Mouse (Mus musculus) lung, postnatal 0 days (tissue): ENCODE data around the gene Retreg1. TPM values are rescaled to one million over a fixed set of nuclear protein-coding genes. Genes with fewer than 3 reads are reported as not detected.

Experiments
- ATAC-seq: fragments of 200-750 bp; cut with Nextera tagmentation; 2 replicates; pipeline ENCODE4 v1.8.0; 2017; ENCODE audit warnings: moderate library complexity
- DNase-seq: peaks from one replicate; pipeline ENCODE4 v3.0.0-alpha.2; 2016; ENCODE audit warnings: low spot score
- H3K27ac ChIP-seq: fragments of 300-500 bp; sonication (generic); 2 replicates; pipeline ENCODE4 v1.5.1; 2014; ENCODE audit warnings: antibody characterized with exemption, mild to moderate bottlenecking, low read length, mixed read lengths
- H3K27me3 ChIP-seq: fragments of 300-500 bp; sonication (generic); replicated peaks from 2 replicates; pipeline ENCODE4 v1.6.1; 2014; ENCODE audit warnings: low read length, mixed read lengths; ENCODE audit not compliant: insufficient read depth
- H3K36me3 ChIP-seq: fragments of 300-500 bp; sonication (generic); 2 replicates; pipeline ENCODE4 v1.6.1; 2014; ENCODE audit warnings: low read length, mixed read lengths; ENCODE audit not compliant: insufficient read depth
- H3K4me1 ChIP-seq: fragments of 300-500 bp; sonication (generic); 2 replicates; pipeline ENCODE4 v1.6.1; 2014; ENCODE audit warnings: antibody characterized with exemption, low read depth, low read length, mixed read lengths; ENCODE audit not compliant: insufficient read depth
- H3K4me2 ChIP-seq: fragments of 300-500 bp; sonication (generic); replicated peaks from 2 replicates; pipeline ENCODE4 v1.6.1; 2014; ENCODE audit warnings: low read depth, mild to moderate bottlenecking, low read length, moderate library complexity, mixed read lengths
- H3K4me3 ChIP-seq: fragments of 300-500 bp; sonication (generic); 2 replicates; pipeline ENCODE4 v1.5.1; 2014; ENCODE audit warnings: low read depth, low read length
- H3K9ac ChIP-seq: fragments of 300-500 bp; sonication (generic); replicated peaks from 2 replicates; pipeline ENCODE4 v1.6.1; 2014; ENCODE audit warnings: low read depth, mild to moderate bottlenecking
- H3K9me3 ChIP-seq: fragments of 300-500 bp; sonication (generic); 2 replicates; pipeline ENCODE4 v1.6.1; 2016; ENCODE audit warnings: low read length, mixed read lengths
- CTCF ChIP-seq: IDR thresholded peaks from 2 replicates; pipeline ENCODE4 v1.5.1; 2016; ENCODE audit warnings: antibody characterized with exemption, mild to moderate bottlenecking
- EP300 ChIP-seq: IDR thresholded peaks from 2 replicates; pipeline ENCODE4 v1.6.1; 2016; ENCODE audit warnings: antibody characterized with exemption, mild to moderate bottlenecking, control low read depth
- WGBS: fragments of 180-500 bp; shearing (Covaris S2); extraction: QIAGEN DNeasy Blood & Tissue Kit; methylation state at CpG from one replicate; pipeline ENCODE4 v1.1.7; 2014; 5-methylcytosine and 5-hydroxymethylcytosine counted together
- polyA plus RNA-seq: library from polyadenylated mRNA; unstranded; fragments of >200 nt; fragmentation: Nextera tagmentation; extraction: Ambion mirVana; gene quantifications from 2 replicates; pipeline ENCODE4 v1.2.1, GENCODE M21; 2015

Gene Retreg1
- polyA plus RNA-seq, 1 experiment from 2014 or later: 36.2 TPM

DNA sequence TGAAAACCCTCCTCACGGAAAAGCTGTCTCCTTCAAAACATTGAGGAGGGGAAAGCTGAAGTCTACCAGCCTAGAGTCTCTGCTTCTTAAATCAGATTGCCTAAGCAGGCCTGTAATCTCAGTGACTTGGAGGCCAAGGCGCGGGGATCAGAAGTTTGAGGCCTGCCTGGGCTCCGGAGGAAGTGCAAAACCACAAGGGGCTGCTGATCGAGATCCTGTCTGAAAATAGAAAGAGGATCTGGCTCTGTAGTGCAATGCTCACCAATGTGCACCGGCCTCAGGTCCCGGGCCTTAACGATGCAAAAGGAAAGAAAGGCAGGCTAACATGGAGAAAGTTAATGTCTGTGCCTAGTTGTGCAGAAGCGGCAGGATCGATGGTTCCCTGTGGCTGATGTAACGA, 48.6 kb downstream of the Retreg1 start:
- Histone ChIP-seq H3K4me1 (no peaks in the 10 kb centered on the region), H3K27me3 (no peaks in the 10 kb centered on the region), H3K9ac (no peak overlapping the region), H3K36me3 (no peaks in the 10 kb centered on the region), H3K4me2 (no peak overlapping the region), H3K4me3 (no peak overlapping the region), H3K27ac (no peak overlapping the region), H3K9me3 (no peaks in the 10 kb centered on the region)
- DNase-seq (no peak), ATAC-seq (no peak)
- TF ChIP-seq CTCF (no peak), EP300 (no peak)
- 86% methylated on average over 11 of the region's 11 CpGs for WGBS

DNA sequence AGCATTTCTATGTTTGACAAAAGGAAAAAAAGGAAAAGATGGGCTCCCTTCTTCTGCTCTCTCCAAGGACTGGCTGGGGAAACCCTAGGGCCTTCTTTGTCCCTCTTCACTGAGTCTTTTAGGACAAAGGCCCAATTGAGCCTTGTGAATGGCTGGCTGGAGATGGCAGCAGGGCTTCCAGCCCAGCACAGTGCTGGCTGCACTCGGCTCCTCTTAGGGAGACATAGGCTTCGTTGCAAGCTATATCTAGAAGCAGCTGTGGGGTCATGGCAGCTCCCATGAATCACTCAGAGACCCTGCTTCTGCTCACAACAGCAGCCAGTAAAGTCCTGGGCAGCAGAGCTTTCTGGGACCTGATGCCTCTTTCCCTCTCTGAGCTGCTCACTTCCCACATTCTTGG, 50.3 kb downstream of the Retreg1 start:
- no peak overlapping the region for H3K9ac ChIP-seq
- H3K4me2 ChIP-seq: no peak overlapping the region
- H3K4me1 ChIP-seq: no peaks in the 10 kb centered on the region
- 53% methylated on average over 2 of the region's 2 CpGs for WGBS
- TF ChIP-seq CTCF: no peak
- no peak for ATAC-seq
- no peaks in the 10 kb centered on the region for H3K27me3 ChIP-seq
- H3K27ac ChIP-seq: no peak overlapping the region
- DNase-seq: no peak
- H3K9me3 ChIP-seq: no peaks in the 10 kb centered on the region
- H3K4me3 ChIP-seq: no peak overlapping the region
- no peaks in the 10 kb centered on the region for H3K36me3 ChIP-seq

DNA sequence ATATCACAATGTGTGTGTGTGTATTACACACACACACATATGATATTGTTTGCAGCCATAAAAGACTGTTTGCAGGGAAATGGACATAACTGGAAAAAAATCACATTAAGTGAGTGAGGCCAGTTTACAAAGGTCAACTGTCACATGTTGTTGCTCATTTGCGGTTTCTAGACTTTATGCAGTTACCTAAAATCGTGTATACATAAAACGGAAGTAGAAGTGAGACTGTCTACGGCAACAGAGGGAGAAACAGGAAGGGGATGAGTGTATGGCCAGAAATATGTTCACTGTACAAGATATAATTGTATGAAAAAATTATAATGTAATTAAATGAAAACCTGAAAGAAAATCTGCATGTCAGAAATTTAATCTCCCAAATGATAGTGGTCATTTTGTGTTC, 53.8 kb downstream of the Retreg1 start:
- H3K27me3 ChIP-seq: no peaks in the 10 kb centered on the region
- H3K4me1 ChIP-seq: no peaks in the 10 kb centered on the region
- no peak overlapping the region for H3K4me3 ChIP-seq
- TF ChIP-seq EP300 (no peak), CTCF (no peak)
- no peaks in the 10 kb centered on the region for H3K9me3 ChIP-seq
- H3K9ac ChIP-seq: no peak overlapping the region
- DNase-seq: no peak
- ATAC-seq: no peak
- no peak overlapping the region for H3K27ac ChIP-seq
- 74% methylated on average over 4 of the region's 4 CpGs for WGBS
- H3K4me2 ChIP-seq: no peak overlapping the region
- no peaks in the 10 kb centered on the region for H3K36me3 ChIP-seq

DNA sequence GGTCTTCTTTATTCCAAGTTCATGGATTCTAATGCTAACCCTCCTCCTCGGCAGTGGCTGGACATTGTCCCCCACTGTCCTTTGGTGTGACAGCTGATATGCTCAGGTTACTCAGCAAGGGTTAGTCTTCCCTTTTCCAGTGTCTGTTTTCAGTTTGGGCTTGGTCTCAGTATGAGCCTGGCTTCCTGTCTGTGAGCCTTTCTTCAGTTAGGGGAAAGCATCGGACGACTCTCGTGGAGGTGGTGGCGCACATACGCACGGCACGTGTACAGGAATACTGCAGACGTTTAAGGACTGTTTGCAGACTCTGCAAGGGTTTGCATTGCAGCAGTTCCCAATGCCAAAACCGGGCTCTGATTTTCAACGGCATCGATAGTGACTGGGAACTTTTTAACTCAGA, 54.6 kb downstream of the Retreg1 start:
- no peaks in the 10 kb centered on the region for H3K9me3 ChIP-seq
- no peak overlapping the region for H3K4me3 ChIP-seq
- H3K4me1 ChIP-seq: no peaks in the 10 kb centered on the region
- H3K27me3 ChIP-seq: no peaks in the 10 kb centered on the region
- TF ChIP-seq EP300: no peak
- TF ChIP-seq CTCF: no peak
- H3K27ac ChIP-seq: no peak overlapping the region
- ATAC-seq (no peak), DNase-seq (no peak)
- no peak overlapping the region for H3K9ac ChIP-seq
- no peaks in the 10 kb centered on the region for H3K36me3 ChIP-seq
- WGBS: 58% methylated on average over 12 of the region's 12 CpGs
- H3K4me2 ChIP-seq: no peak overlapping the region

DNA sequence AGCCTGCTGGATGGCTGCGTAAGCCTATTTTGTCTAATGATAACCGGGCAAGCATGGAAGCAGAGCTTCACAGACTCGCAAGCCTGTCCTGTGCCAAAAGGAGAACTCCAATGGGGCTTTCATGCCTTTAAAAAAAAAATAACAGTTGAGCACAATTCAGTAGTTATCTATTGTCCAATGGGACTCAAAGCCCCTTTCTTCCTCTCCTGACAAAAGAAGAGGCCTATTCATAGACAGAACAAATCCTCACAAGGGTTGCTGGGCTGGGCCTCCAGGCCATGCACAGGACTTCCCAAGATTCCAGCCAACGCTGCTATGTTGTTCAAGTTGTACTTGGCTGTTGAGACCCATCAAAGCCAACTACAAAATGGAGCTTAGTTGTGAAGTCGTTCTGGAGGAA, 56.0 kb downstream of the Retreg1 start:
- H3K4me3 ChIP-seq: no peak overlapping the region
- TF ChIP-seq CTCF (no peak), EP300 (no peak)
- no peaks in the 10 kb centered on the region for H3K4me1 ChIP-seq
- ATAC-seq (no peak), DNase-seq (no peak)
- H3K9ac ChIP-seq: no peak overlapping the region
- 77% methylated on average over 5 of the region's 5 CpGs for WGBS
- H3K27ac ChIP-seq: no peak overlapping the region
- no peaks in the 10 kb centered on the region for H3K27me3 ChIP-seq
- no peak overlapping the region for H3K4me2 ChIP-seq
- no peaks in the 10 kb centered on the region for H3K9me3 ChIP-seq
- H3K36me3 ChIP-seq: no peaks in the 10 kb centered on the region

DNA sequence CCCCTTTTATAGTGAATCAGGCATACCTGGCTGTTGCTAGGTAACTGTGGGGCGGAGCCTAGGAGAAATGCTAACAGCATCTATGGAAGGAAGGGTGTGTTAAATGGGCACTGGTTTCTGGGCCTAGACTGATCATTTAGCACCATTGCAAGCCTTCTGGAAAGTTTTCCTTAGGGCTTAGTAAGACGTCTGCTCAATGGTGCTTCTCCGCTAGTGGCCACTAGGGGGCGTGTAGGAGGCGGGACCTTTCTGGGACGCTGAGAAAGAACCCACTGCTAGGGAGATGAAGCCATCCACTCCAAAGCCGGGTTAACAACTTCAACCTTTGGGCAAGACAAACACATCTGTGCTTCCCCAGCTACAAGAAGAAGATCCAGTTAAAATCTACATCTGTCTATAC, 57.6 kb downstream of the Retreg1 start:
- Histone ChIP-seq H3K4me3 (no peak overlapping the region), H3K9me3 (no peaks in the 10 kb centered on the region), H3K4me2 (no peak overlapping the region), H3K36me3 (no peaks in the 10 kb centered on the region), H3K27ac (no peak overlapping the region), H3K9ac (no peak overlapping the region), H3K4me1 (no peaks in the 10 kb centered on the region), H3K27me3 (no peaks in the 10 kb centered on the region)
- TF ChIP-seq EP300: no peak
- peak; percentile 90 for TF ChIP-seq CTCF
- ATAC-seq (peak; percentile 77), DNase-seq (peak; percentile 79)
- WGBS: 10% methylated on average over 7 of the region's 7 CpGs

DNA sequence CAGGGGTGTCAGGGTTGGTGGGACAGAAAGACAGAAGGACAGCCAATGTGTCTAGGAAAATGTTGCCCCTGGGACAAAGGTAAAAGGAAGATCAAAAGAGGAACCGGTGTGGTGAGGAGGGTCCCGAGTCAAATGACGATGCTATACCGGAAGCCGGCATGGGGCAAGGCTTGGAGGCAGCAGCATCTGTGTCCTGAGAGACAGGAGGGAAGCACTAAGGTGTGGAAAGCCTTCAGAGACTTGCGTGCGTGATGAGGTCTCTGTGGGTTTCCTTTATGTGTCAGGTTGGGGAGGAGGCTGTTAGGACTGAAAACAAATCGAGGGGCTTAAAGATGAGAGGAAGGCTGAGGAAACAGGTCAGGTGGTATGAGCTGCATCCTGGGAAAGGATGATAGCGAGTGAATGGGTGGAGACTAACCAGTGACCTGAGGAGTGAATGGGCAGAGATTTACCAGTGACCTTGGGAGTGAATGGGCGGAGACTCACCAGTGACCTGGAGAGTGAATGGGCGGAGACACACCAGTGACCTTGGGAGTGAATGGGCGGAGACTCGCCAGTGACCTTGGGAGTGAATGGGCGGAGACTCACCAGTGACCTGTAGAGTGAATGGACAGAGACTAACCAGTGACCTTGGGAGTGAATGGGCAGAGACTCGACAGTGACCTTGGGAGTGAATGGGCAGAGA, 60.1 kb downstream of the Retreg1 start:
- Histone ChIP-seq H3K4me1 (no peaks in the 10 kb centered on the region), H3K27me3 (no peaks in the 10 kb centered on the region), H3K4me3 (no peak overlapping the region), H3K36me3 (no peaks in the 10 kb centered on the region), H3K9me3 (no peaks in the 10 kb centered on the region), H3K27ac (no peak overlapping the region), H3K9ac (no peak overlapping the region), H3K4me2 (no peak overlapping the region)
- DNase-seq (no peak), ATAC-seq (no peak)
- WGBS: 89% methylated on average over 15 of the region's 15 CpGs
- TF ChIP-seq EP300 (no peak), CTCF (no peak)
